Mouse (Mus musculus) embryonic facial prominence, embryonic 13.5 days (tissue): ENCODE measurements around the gene Prok1. TPM values are rescaled to one million over a fixed set of nuclear protein-coding genes. Genes with fewer than 3 reads are reported as not detected.

Experiments used
- ATAC-seq: fragments of 200-750 bp; cut with Nextera tagmentation; 2 replicates; pipeline ENCODE4 v1.8.0; 2017; ENCODE audit warnings: low read depth; ENCODE audit not compliant: insufficient number of reproducible peaks, insufficient read depth, low FRiP score, low TSS enrichment
- H3K27ac ChIP-seq: fragments of 300-500 bp; sonication (generic); 2 replicates; pipeline ENCODE4 v1.5.1; 2015; ENCODE audit warnings: moderate library complexity, mild to moderate bottlenecking, inconsistent platforms
- H3K27me3 ChIP-seq: fragments of 300-500 bp; sonication (generic); 2 replicates; pipeline ENCODE4 v1.6.1; 2015; ENCODE audit warnings: mild to moderate bottlenecking, inconsistent platforms
- H3K36me3 ChIP-seq: fragments of 300-500 bp; sonication (generic); 2 replicates; pipeline ENCODE4 v1.6.1; 2015; ENCODE audit warnings: mild to moderate bottlenecking, inconsistent platforms
- H3K4me1 ChIP-seq: fragments of 300-500 bp; sonication (generic); 2 replicates; pipeline ENCODE4 v1.6.1; 2015; ENCODE audit warnings: inconsistent platforms
- H3K4me2 ChIP-seq: fragments of 300-500 bp; sonication (generic); 2 replicates; pipeline ENCODE4 v1.6.1; 2015; ENCODE audit warnings: moderate library complexity, mild to moderate bottlenecking, inconsistent platforms
- H3K4me3 ChIP-seq: fragments of 300-500 bp; sonication (generic); 2 replicates; pipeline ENCODE4 v1.5.1; 2015; ENCODE audit warnings: mild to moderate bottlenecking, inconsistent platforms
- H3K9ac ChIP-seq: fragments of 300-500 bp; sonication (generic); 2 replicates; pipeline ENCODE4 v1.6.1; 2015; ENCODE audit warnings: mild to moderate bottlenecking, inconsistent platforms
- H3K9me3 ChIP-seq: fragments of 300-500 bp; sonication (generic); 2 replicates; pipeline ENCODE4 v1.6.1; 2016; ENCODE audit warnings: inconsistent platforms
- WGBS: fragments of 180-500 bp; shearing (Covaris S2); methylation state at CpG from one replicate; pipeline ENCODE4 v1.1.7; 2015; ENCODE audit warnings: mixed read lengths; 5-methylcytosine and 5-hydroxymethylcytosine counted together
- polyA plus RNA-seq: library from polyadenylated mRNA; unstranded; fragments of >200 nt; fragmentation: Nextera tagmentation; extraction: Ambion mirVana; gene quantifications from 2 replicates; pipeline ENCODE4 v1.2.1, GENCODE M21; 2015

Prok1 gene
- polyA plus RNA-seq, 1 experiment from 2014 or later: 0.13 TPM

GRCm38 (mm10) chr3:107260956-107261850, 21.7 kb upstream of the Prok1 start:
- Histone ChIP-seq H3K27me3 (no peaks in the 10 kb centered on the region), H3K4me2 (no peak overlapping the region), H3K9me3 (no peaks in the 10 kb centered on the region), H3K4me1 (peaks cover 14% of the 10 kb centered on the region), H3K4me3 (no peak overlapping the region), H3K9ac (no peak overlapping the region), H3K36me3 (no peaks in the 10 kb centered on the region), H3K27ac (peak overlapping the region; percentile 51)
- ATAC-seq: peak; percentile 20; the same call in 1 of the 2 replicates
- 30% methylated on average over 8 of the region's 8 CpGs for WGBS

GRCm38 (mm10) chr3:107257924-107258323, 18.4 kb upstream of the Prok1 start:
- Histone ChIP-seq H3K27me3 (no peaks in the 10 kb centered on the region), H3K4me1 (peaks cover 14% of the 10 kb centered on the region), H3K36me3 (no peaks in the 10 kb centered on the region), H3K4me3 (no peak overlapping the region), H3K9ac (no peak overlapping the region), H3K4me2 (no peak overlapping the region), H3K9me3 (no peaks in the 10 kb centered on the region), H3K27ac (no peak overlapping the region)
- ATAC-seq: no peak
- 55% methylated on average over 5 of the region's 5 CpGs for WGBS

- H3K4me2 ChIP-seq: no peak overlapping the region
- no peak overlapping the region for H3K4me3 ChIP-seq
- ATAC-seq: no peak
- H3K4me1 ChIP-seq: peaks cover 13% of the 10 kb centered on the region
- H3K27me3 ChIP-seq: no peaks in the 10 kb centered on the region
- no peaks in the 10 kb centered on the region for H3K36me3 ChIP-seq
- H3K27ac ChIP-seq: no peak overlapping the region
- H3K9ac ChIP-seq: no peak overlapping the region
- 64% methylated on average over 7 of the region's 7 CpGs for WGBS
- H3K9me3 ChIP-seq: no peaks in the 10 kb centered on the region
Measured at GRCm38 (mm10) chr3:107256724-107257123, 17.2 kb upstream of the Prok1 start.

GRCm38 (mm10) chr3:107255992-107256391, 16.5 kb upstream of the Prok1 start:
- no peaks in the 10 kb centered on the region for H3K36me3 ChIP-seq

GRCm38 (mm10) chr3:107253925-107254324, 14.4 kb upstream of the Prok1 start:
- WGBS: 85% methylated on average over 5 of the region's 5 CpGs
- no peak overlapping the region for H3K9ac ChIP-seq
- H3K4me2 ChIP-seq: no peak overlapping the region
- ATAC-seq: no peak
- no peaks in the 10 kb centered on the region for H3K9me3 ChIP-seq
- no peak overlapping the region for H3K27ac ChIP-seq
- H3K4me1 ChIP-seq: 0 out of 2 replicates have a peak, but pooled peaks cover 4% of the 10 kb centered on the region
- H3K4me3 ChIP-seq: no peak overlapping the region
- no peaks in the 10 kb centered on the region for H3K36me3 ChIP-seq
- H3K27me3 ChIP-seq: no peaks in the 10 kb centered on the region

More at GRCm38 (mm10) chr3:107255992-107256391, 16.5 kb upstream of the Prok1 start:
- Histone ChIP-seq H3K4me3 (no peak overlapping the region), H3K9me3 (no peaks in the 10 kb centered on the region), H3K27ac (no peak overlapping the region), H3K4me2 (no peak overlapping the region), H3K4me1 (peaks cover 6% of the 10 kb centered on the region), H3K27me3 (no peaks in the 10 kb centered on the region), H3K9ac (no peak overlapping the region)
- WGBS: 94% methylated on average over 3 of the region's 3 CpGs
- no peak for ATAC-seq

GRCm38 (mm10) chr3:107252035-107252434, 12.5 kb upstream of the Prok1 start:
- Histone ChIP-seq H3K4me3 (no peak overlapping the region), H3K4me1 (peaks cover 13% of the 10 kb centered on the region), H3K36me3 (no peaks in the 10 kb centered on the region), H3K27ac (no peak overlapping the region), H3K27me3 (no peaks in the 10 kb centered on the region), H3K4me2 (no peak overlapping the region), H3K9ac (no peak overlapping the region), H3K9me3 (no peaks in the 10 kb centered on the region)
- ATAC-seq: no peak
- WGBS: 74% methylated on average over 4 of the region's 4 CpGs

- ATAC-seq: no peak
- Histone ChIP-seq H3K9ac (no peak overlapping the region), H3K4me3 (no peak overlapping the region), H3K4me1 (peaks cover 16% of the 10 kb centered on the region), H3K36me3 (no peaks in the 10 kb centered on the region), H3K4me2 (no peak overlapping the region), H3K27ac (no peak overlapping the region), H3K9me3 (no peaks in the 10 kb centered on the region), H3K27me3 (no peaks in the 10 kb centered on the region)
- 68% methylated on average over 2 of the region's 2 CpGs for WGBS
Measured at GRCm38 (mm10) chr3:107250320-107250719, 10.8 kb upstream of the Prok1 start.

- Histone ChIP-seq H3K4me2 (no peak overlapping the region), H3K9ac (no peak overlapping the region), H3K36me3 (no peaks in the 10 kb centered on the region), H3K4me3 (no peak overlapping the region), H3K4me1 (peaks cover 16% of the 10 kb centered on the region), H3K27me3 (no peaks in the 10 kb centered on the region; the same call in 1 of the 2 replicates), H3K27ac (no peak overlapping the region), H3K9me3 (no peaks in the 10 kb centered on the region)
- no peak for ATAC-seq
- whole genome bisulfite sequencing: 55% methylated on average over 3 of the region's 3 CpGs
Measured at GRCm38 (mm10) chr3:107249042-107249441, 9.5 kb upstream of the Prok1 start.

GRCm38 (mm10) chr3:107246876-107247275, 7.4 kb upstream of the Prok1 start:
- no peak overlapping the region for H3K27ac ChIP-seq
- peaks cover 16% of the 10 kb centered on the region for H3K4me1 ChIP-seq
- H3K4me2 ChIP-seq: peak overlapping the region; percentile 14; the same call in 1 of the 2 replicates
- no peak overlapping the region for H3K4me3 ChIP-seq
- 72% methylated on average over 6 of the region's 6 CpGs for WGBS
- H3K27me3 ChIP-seq: no peaks in the 10 kb centered on the region; the same call in 1 of the 2 replicates
- H3K9ac ChIP-seq: no peak overlapping the region
- H3K9me3 ChIP-seq: no peaks in the 10 kb centered on the region
- H3K36me3 ChIP-seq: no peaks in the 10 kb centered on the region
- no peak for ATAC-seq

GRCm38 (mm10) chr3:107241389-107242094, 2.0 kb upstream of the Prok1 start:
- H3K9me3 ChIP-seq: no peaks in the 10 kb centered on the region
- H3K4me3 ChIP-seq: no peak overlapping the region
- H3K9ac ChIP-seq: no peak overlapping the region
- H3K4me1 ChIP-seq: peaks cover 6% of the 10 kb centered on the region; the same call in 1 of the 2 replicates
- no peaks in the 10 kb centered on the region; the same call in 1 of the 2 replicates for H3K27me3 ChIP-seq
- H3K27ac ChIP-seq: no peak overlapping the region
- 41% methylated on average over 14 of the region's 14 CpGs for WGBS
- no peaks in the 10 kb centered on the region for H3K36me3 ChIP-seq
- no peak overlapping the region for H3K4me2 ChIP-seq
- no peak for ATAC-seq

GRCm38 (mm10) chr3:107238471-107238980, 981 bp downstream of the Prok1 start:
- 81% methylated on average over 8 of the region's 8 CpGs for WGBS
- ATAC-seq: no peak
- H3K36me3 ChIP-seq: no peaks in the 10 kb centered on the region

More at GRCm38 (mm10) chr3:107238471-107238980, 981 bp downstream of the Prok1 start:
- Histone ChIP-seq H3K9me3 (no peaks in the 10 kb centered on the region), H3K27ac (no peak overlapping the region), H3K4me2 (no peak overlapping the region), H3K4me1 (peaks cover 6% of the 10 kb centered on the region; the same call in 1 of the 2 replicates), H3K4me3 (no peak overlapping the region), H3K27me3 (no peaks in the 10 kb centered on the region), H3K9ac (no peak overlapping the region)
